Mouse (Mus musculus) cerebellum, postnatal 14 days (tissue): ENCODE data around the gene Sept8.

Experiments
- DNase-seq, 2 experiments: peaks; one replicate each; pipeline ENCODE4 v3.0.0; 2021; ENCODE audit warnings: mixed read lengths in 2 of 2

Sept8 gene

GRCm38 (mm10) chr11:53495417-53495816 lies 23.6 kb upstream of the Sept8 start:
- DNase-seq, result no peak

- DNase-seq, result peak; percentile 33 to 42
These were observed 22.1 kb upstream of the Sept8 start for GRCm38 (mm10) chr11:53496946-53497345.

GRCm38 (mm10) chr11:53500569-53500968 lies 18.5 kb upstream of the Sept8 start:
- DNase-seq, result peak in 1 of 2 experiments; percentile 23

- no peak for DNase-seq
These were observed 16.9 kb upstream of the Sept8 start for GRCm38 (mm10) chr11:53502039-53502765.

- no peak for DNase-seq
These were observed 15.3 kb upstream of the Sept8 start for GRCm38 (mm10) chr11:53503738-53504137.

- DNase-seq, result no peak
These were observed 14.7 kb upstream of the Sept8 start for GRCm38 (mm10) chr11:53504376-53504775.

GRCm38 (mm10) chr11:53505026-53505663 lies 13.9 kb upstream of the Sept8 start:
- peak; percentile 91 to 95 for DNase-seq

- peak; percentile 57 to 72 for DNase-seq
These were observed 11.8 kb upstream of the Sept8 start for GRCm38 (mm10) chr11:53507098-53507805.

GRCm38 (mm10) chr11:53508152-53508551 lies 10.9 kb upstream of the Sept8 start:
- peak in 1 of 2 experiments; percentile 42 for DNase-seq

GRCm38 (mm10) chr11:53508591-53508990 lies 10.5 kb upstream of the Sept8 start:
- no peak for DNase-seq

- no peak for DNase-seq
These were observed 8.7 kb upstream of the Sept8 start for GRCm38 (mm10) chr11:53510351-53510750.

- DNase-seq, result no peak
These were observed 2.1 kb upstream of the Sept8 start for GRCm38 (mm10) chr11:53516775-53517627.

- DNase-seq, result no peak
These were observed 298 bp upstream of the Sept8 start for GRCm38 (mm10) chr11:53518759-53519158.

GRCm38 (mm10) chr11:53520122-53520978 lies 1.3 kb downstream of the Sept8 start:
- DNase-seq, result peak; percentile 74 to 79

- peak; percentile 60 to 68 for DNase-seq
These were observed 2.2 kb downstream of the Sept8 start for GRCm38 (mm10) chr11:53521120-53521820.

- peak in 1 of 2 experiments; percentile 52 for DNase-seq
These were observed 2.7 kb downstream of the Sept8 start for GRCm38 (mm10) chr11:53521821-53522131.

- DNase-seq, result no peak
These were observed 3.3 kb downstream of the Sept8 start for GRCm38 (mm10) chr11:53522362-53522761.

- DNase-seq, result peak; percentile 76 to 84
These were observed 3.9 kb downstream of the Sept8 start for GRCm38 (mm10) chr11:53522930-53523329.

- DNase-seq, result peak; percentile 49 to 58
These were observed 4.7 kb downstream of the Sept8 start for GRCm38 (mm10) chr11:53523545-53524405.

GRCm38 (mm10) chr11:53524905-53525304 lies 5.8 kb downstream of the Sept8 start:
- peak; percentile 44 to 65 for DNase-seq
